Mouse (Mus musculus): ENCODE results near the gene Nbeal2. TPM values are rescaled to one million over a fixed set of nuclear protein-coding genes. Genes with fewer than 3 reads are reported as not detected.

Gene Nbeal2
- total RNA-seq, 1 experiment from 2014 or later = 10.1 TPM

- DNase-seq = no peak
Observed at GRCm38 (mm10) chr9:110645219-110645618, 8.7 kb downstream of the Nbeal2 start.

GRCm38 (mm10) chr9:110644295-110644694 lies 9.7 kb downstream of the Nbeal2 start:
- no peak for DNase-seq

GRCm38 (mm10) chr9:110643787-110644186 lies 10.2 kb downstream of the Nbeal2 start:
- DNase-seq = no peak

- no peak for DNase-seq
Observed at GRCm38 (mm10) chr9:110642812-110643524, 11.0 kb downstream of the Nbeal2 start.

GRCm38 (mm10) chr9:110641006-110641405 lies 13.0 kb downstream of the Nbeal2 start:
- DNase-seq = no peak

- no peak for DNase-seq
Observed at GRCm38 (mm10) chr9:110638611-110639021, 15.3 kb downstream of the Nbeal2 start.

- peak; percentile 95 for DNase-seq
Observed at GRCm38 (mm10) chr9:110635225-110635624, 18.7 kb downstream of the Nbeal2 start.

GRCm38 (mm10) chr9:110633882-110634281 lies 20.1 kb downstream of the Nbeal2 start:
- DNase-seq = no peak

- no peak for DNase-seq
Observed at GRCm38 (mm10) chr9:110632671-110633070, 21.3 kb downstream of the Nbeal2 start.

- DNase-seq = no peak
Observed at GRCm38 (mm10) chr9:110631651-110632275, 22.2 kb downstream of the Nbeal2 start.

- peak; percentile 77 for DNase-seq
Observed at GRCm38 (mm10) chr9:110631191-110631590, 22.8 kb downstream of the Nbeal2 start.

GRCm38 (mm10) chr9:110630171-110630570 lies 23.8 kb downstream of the Nbeal2 start:
- no peak for DNase-seq

GRCm38 (mm10) chr9:110625350-110625908 lies 28.5 kb downstream of the Nbeal2 start:
- DNase-seq = no peak

- peak; percentile 90 for DNase-seq
Observed at GRCm38 (mm10) chr9:110624361-110625166, 29.4 kb downstream of the Nbeal2 start, which contains the start of gene Nradd. Gene Nradd (minus strand): TSS chr9:110624452.

- no peak for DNase-seq
Observed at GRCm38 (mm10) chr9:110623416-110624195, 30.4 kb downstream of the Nbeal2 start.

- DNase-seq = no peak
Observed at GRCm38 (mm10) chr9:110622621-110623219, 31.2 kb downstream of the Nbeal2 start.

GRCm38 (mm10) chr9:110620685-110621084 lies 33.3 kb downstream of the Nbeal2 start:
- no peak for DNase-seq

- no peak for DNase-seq
Observed at GRCm38 (mm10) chr9:110620180-110620579, 33.8 kb downstream of the Nbeal2 start.

- no peak for DNase-seq
Observed at GRCm38 (mm10) chr9:110617081-110617480, 36.9 kb downstream of the Nbeal2 start.

- DNase-seq = no peak
Observed at GRCm38 (mm10) chr9:110611471-110611870, 42.5 kb downstream of the Nbeal2 start.

GRCm38 (mm10) chr9:110583521-110583920 lies 70.4 kb downstream of the Nbeal2 start:
- no peak for DNase-seq

All from adrenal gland, postnatal 25 days (tissue).